Mouse (Mus musculus) embryonic facial prominence, embryonic 10.5 days (tissue): ENCODE data around the gene Dcst1. TPM values are rescaled to one million over a fixed set of nuclear protein-coding genes. Genes with fewer than 3 reads are reported as not detected.
A peak's percentile ranks its signal among the peaks of the same experiment; 100 is the strongest.

Experiments used
- DNase-seq: peaks from one replicate; pipeline ENCODE4 v3.0.0-alpha.2; 2017; ENCODE audit warnings: low spot score
- H3K27ac ChIP-seq: fragments of 300-500 bp; sonication (generic); replicated peaks from 2 replicates; pipeline ENCODE4 v1.5.1; 2016; ENCODE audit warnings: mild to moderate bottlenecking
- H3K27me3 ChIP-seq: fragments of 300-500 bp; sonication (generic); replicated peaks from 2 replicates; pipeline ENCODE4 v1.6.1; 2016; ENCODE audit warnings: low read depth, mild to moderate bottlenecking; ENCODE audit not compliant: poor library complexity, severe bottlenecking
- H3K36me3 ChIP-seq: fragments of 300-500 bp; sonication (generic); replicated peaks from 2 replicates; pipeline ENCODE4 v1.6.1; 2016; ENCODE audit warnings: mild to moderate bottlenecking, moderate library complexity
- H3K4me1 ChIP-seq: fragments of 300-500 bp; sonication (generic); 2 replicates; pipeline ENCODE4 v1.6.1; 2016
- H3K4me3 ChIP-seq: fragments of 300-500 bp; sonication (generic); 2 replicates; pipeline ENCODE4 v1.5.1; 2016; ENCODE audit warnings: mild to moderate bottlenecking, moderate library complexity
- H3K9me3 ChIP-seq: fragments of 300-500 bp; sonication (generic); 2 replicates; pipeline ENCODE4 v1.6.1; 2016; ENCODE audit warnings: mild to moderate bottlenecking
- WGBS: fragments of 180-500 bp; shearing (Covaris S2); methylation state at CpG from one replicate; pipeline ENCODE4 v1.1.7; 2016; 5-methylcytosine and 5-hydroxymethylcytosine counted together
- polyA plus RNA-seq: library from polyadenylated mRNA; unstranded; fragments of >200 nt; fragmentation: Nextera tagmentation; extraction: Ambion mirVana; gene quantifications from 2 replicates; pipeline ENCODE4 v1.2.1, GENCODE M21; 2016

Gene Dcst1
- polyA plus RNA-seq, result 0.20 and 0.47 TPM in 2 replicates

GRCm38 (mm10) chr3:89365153-89365485 is at the start of gene Dcst1:
Gene Dcst1, minus strand, starts transcription at chr3:89365253.
- 0 out of 2 replicates have a peak within 1 kb of the TSS, but pooled peaks have one; percentile 2 for H3K4me3 ChIP-seq
- H3K27me3 ChIP-seq, result 0 out of 2 replicates have a peak, but pooled peaks cover 17% of the 10 kb centered on the region
- H3K4me1 ChIP-seq, result peaks cover 16% of the 10 kb centered on the region
- H3K36me3 ChIP-seq, result no peaks in the 10 kb centered on the region
- no peaks in the 10 kb centered on the region for H3K9me3 ChIP-seq
- 88% methylated on average over 11 of the region's 11 CpGs for WGBS
- H3K27ac ChIP-seq, result no peak within 1 kb of the TSS
- DNase-seq, result no peak

DNA sequence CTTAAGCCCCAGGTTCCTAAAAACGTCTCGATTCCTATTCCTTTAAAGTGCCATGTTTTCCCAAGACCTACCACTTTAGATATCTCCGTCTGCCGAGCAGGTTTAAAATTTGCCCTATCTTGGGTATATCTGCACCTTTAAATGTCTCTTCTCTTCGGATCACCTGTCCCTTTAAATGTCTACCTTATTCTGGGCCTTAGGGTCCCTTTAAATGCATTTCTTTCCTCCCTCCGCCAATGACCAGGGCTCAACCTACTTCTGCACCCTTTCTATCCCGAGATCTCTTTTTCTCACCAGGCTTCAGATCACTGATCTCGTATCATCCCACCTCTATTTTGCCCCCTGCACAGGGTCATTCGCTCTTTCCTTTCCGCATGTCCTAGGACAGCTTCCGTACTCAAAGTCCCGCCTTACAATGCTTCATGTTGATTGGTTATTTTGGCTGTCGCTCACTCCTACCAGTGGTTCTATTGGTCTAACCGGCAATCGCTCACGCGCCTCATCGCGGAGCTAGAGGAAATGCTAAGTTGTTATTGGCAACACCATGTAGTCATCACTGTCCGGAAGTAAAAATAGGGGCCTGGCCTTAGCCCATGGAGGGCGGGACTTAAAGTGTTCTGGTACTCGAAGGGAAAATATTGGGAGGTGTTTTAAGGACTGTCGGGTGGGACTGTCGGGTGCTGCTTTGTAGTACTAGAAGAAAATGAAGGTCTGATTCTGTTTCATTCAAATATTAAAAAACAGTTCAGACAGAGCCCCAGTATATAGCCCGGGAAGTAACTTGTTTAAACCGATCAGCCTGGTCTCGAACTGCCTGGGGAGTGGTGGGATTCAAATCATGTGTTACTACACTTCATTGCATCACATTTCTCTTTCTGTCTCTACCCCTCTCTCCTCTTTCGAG is 46.7 kb upstream of the Dcst1 start, which contains the start of gene Flad1:
Gene Flad1 (minus strand): TSS at position 381 of the 904 bp plus-strand sequence.
- Histone ChIP-seq H3K36me3 (peaks cover 61% of the 10 kb centered on the region), H3K4me1 (peaks cover 17% of the 10 kb centered on the region), H3K27ac (peak within 1 kb of the TSS; percentile 62), H3K9me3 (no peaks in the 10 kb centered on the region), H3K27me3 (no peaks in the 10 kb centered on the region), H3K4me3 (peak within 1 kb of the TSS; percentile 62)
- DNase-seq, result peak; percentile 95
- WGBS, result 6% methylated on average over 28 of the region's 28 CpGs

DNA sequence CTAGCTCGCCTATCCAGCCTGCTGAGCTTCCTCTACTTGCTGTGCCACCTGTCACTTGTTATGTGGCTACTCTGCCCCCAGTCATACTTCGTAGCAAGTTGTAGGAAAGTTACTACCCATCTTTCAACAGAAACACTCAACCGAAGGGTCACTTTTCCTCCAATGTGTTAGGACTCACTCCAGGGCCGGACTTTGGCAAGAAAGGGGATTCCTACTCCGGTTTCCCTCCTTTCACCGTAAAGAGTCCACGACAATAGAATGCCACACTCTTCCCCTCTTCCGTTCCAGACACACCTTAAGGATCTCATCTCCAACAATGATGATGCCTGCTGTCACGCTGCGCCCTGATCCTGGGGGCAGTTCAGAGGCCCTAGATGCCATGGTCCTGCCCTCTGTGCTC is 45.8 kb upstream of the Dcst1 start:
- no peaks in the 10 kb centered on the region for H3K9me3 ChIP-seq
- peaks cover 9% of the 10 kb centered on the region for H3K4me1 ChIP-seq
- no peaks in the 10 kb centered on the region for H3K27me3 ChIP-seq
- 80% methylated on average over 10 of the region's 10 CpGs for WGBS
- no peak for DNase-seq
- peak overlapping the region; percentile 62 for H3K27ac ChIP-seq
- peaks cover 53% of the 10 kb centered on the region for H3K36me3 ChIP-seq
- H3K4me3 ChIP-seq, result peak overlapping the region; percentile 62

GRCm38 (mm10) chr3:89409701-89410100 is 44.6 kb upstream of the Dcst1 start:
- Histone ChIP-seq H3K4me3 (0 out of 2 replicates have a peak overlapping the region, but pooled peaks have one; percentile 3), H3K36me3 (peaks cover 49% of the 10 kb centered on the region), H3K27me3 (no peaks in the 10 kb centered on the region), H3K4me1 (peaks cover 9% of the 10 kb centered on the region), H3K9me3 (no peaks in the 10 kb centered on the region), H3K27ac (no peak overlapping the region)
- 95% methylated on average over 3 of the region's 3 CpGs for WGBS
- no peak for DNase-seq

DNA sequence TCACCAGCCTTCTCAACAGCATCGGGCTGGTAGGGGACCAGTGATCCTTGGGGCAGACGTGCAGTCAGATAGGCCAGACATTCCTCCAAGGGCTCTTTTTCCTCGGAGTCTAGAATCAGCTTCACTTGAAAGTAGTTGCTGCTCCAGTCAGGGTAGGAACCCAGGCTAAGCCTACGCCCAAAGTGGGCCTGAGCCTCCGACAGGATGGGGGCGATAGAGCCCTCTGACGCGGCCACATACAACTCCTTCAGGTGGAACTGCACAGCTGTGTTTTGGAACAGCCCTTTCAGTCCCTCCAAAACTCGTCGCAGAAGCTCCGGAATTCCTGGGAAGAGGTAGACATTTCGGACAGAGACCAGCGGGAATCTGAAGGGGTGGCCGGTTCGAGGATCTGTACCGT is 43.4 kb upstream of the Dcst1 start:
- peaks cover 9% of the 10 kb centered on the region for H3K4me1 ChIP-seq
- peaks cover 47% of the 10 kb centered on the region for H3K36me3 ChIP-seq
- whole genome bisulfite sequencing, result 63% methylated on average over 16 of the region's 16 CpGs
- H3K27ac ChIP-seq, result no peak overlapping the region
- no peaks in the 10 kb centered on the region for H3K27me3 ChIP-seq
- H3K9me3 ChIP-seq, result no peaks in the 10 kb centered on the region
- H3K4me3 ChIP-seq, result no peak overlapping the region
- DNase-seq, result no peak

- Histone ChIP-seq H3K27me3 (no peaks in the 10 kb centered on the region), H3K27ac (no peak overlapping the region), H3K36me3 (peaks cover 56% of the 10 kb centered on the region), H3K4me3 (no peak overlapping the region), H3K9me3 (no peaks in the 10 kb centered on the region), H3K4me1 (peaks cover 9% of the 10 kb centered on the region)
- DNase-seq, result no peak
- 93% methylated on average over 6 of the region's 6 CpGs for WGBS
Observed at GRCm38 (mm10) chr3:89406887-89407286, 41.8 kb upstream of the Dcst1 start.

DNA sequence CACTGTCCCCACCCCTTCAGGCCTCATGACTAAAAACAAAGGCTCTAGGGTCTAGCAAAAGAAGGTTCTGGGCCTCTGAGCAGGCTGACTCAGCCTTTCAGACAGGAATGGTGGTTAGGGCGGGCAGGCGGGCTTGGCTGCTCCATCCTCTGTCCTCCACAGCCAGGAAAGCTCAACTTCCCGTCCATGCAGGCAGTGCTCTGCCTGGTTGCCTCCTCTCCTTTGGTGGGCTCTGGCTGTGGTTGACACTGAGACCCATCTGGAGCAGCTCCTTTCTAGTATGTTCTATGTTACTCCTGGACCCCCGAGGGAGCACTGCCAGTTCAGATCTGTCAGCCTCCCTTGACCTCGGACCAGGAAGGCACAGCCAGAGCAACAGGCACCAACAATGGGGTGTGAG is 37.6 kb upstream of the Dcst1 start, which contains the start of gene Lenep:
Gene Lenep (minus strand): TSS at position 101 of the 400 bp plus-strand sequence.
- Histone ChIP-seq H3K36me3 (peaks cover 52% of the 10 kb centered on the region), H3K27me3 (no peaks in the 10 kb centered on the region), H3K27ac (no peak within 1 kb of the TSS), H3K9me3 (no peaks in the 10 kb centered on the region), H3K4me3 (no peak within 1 kb of the TSS), H3K4me1 (no peaks in the 10 kb centered on the region)
- DNase-seq, result no peak
- 75% methylated on average over 5 of the region's 5 CpGs for WGBS

- H3K27ac ChIP-seq, result no peak overlapping the region
- no peak overlapping the region for H3K4me3 ChIP-seq
- peaks cover 41% of the 10 kb centered on the region for H3K36me3 ChIP-seq
- WGBS, result 91% methylated on average over 7 of the region's 7 CpGs
- no peaks in the 10 kb centered on the region for H3K9me3 ChIP-seq
- no peak for DNase-seq
- H3K27me3 ChIP-seq, result no peaks in the 10 kb centered on the region; the same call in 1 of the 2 replicates
- peaks cover 6% of the 10 kb centered on the region for H3K4me1 ChIP-seq
Observed at GRCm38 (mm10) chr3:89401329-89401728, 36.3 kb upstream of the Dcst1 start.

DNA sequence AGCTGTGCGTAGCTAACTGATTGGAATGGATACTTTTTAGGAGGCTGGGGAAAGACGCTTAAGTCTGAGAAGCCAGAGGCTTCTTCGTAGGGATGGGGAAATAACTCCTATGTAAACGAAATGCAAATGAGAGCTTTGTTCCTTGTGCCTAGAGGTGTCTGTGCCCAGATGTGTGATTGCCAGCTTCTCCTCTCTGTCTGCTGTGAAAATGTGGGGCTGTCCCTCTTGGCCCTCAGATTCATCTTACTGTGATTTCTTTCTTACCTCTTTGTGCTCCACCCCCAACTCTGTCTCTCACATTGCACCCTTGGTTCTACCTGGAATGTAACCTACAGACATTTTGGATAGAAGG is 31.6 kb upstream of the Dcst1 start:
- H3K4me1 ChIP-seq, result peaks cover 53% of the 10 kb centered on the region
- peak overlapping the region; percentile 83 for H3K27ac ChIP-seq
- peaks cover 29% of the 10 kb centered on the region for H3K27me3 ChIP-seq
- peak overlapping the region; percentile 74 for H3K4me3 ChIP-seq
- DNase-seq, result no peak
- peaks cover 6% of the 10 kb centered on the region for H3K36me3 ChIP-seq
- 2% methylated on average over 4 of the region's 4 CpGs for WGBS
- no peaks in the 10 kb centered on the region for H3K9me3 ChIP-seq

DNA sequence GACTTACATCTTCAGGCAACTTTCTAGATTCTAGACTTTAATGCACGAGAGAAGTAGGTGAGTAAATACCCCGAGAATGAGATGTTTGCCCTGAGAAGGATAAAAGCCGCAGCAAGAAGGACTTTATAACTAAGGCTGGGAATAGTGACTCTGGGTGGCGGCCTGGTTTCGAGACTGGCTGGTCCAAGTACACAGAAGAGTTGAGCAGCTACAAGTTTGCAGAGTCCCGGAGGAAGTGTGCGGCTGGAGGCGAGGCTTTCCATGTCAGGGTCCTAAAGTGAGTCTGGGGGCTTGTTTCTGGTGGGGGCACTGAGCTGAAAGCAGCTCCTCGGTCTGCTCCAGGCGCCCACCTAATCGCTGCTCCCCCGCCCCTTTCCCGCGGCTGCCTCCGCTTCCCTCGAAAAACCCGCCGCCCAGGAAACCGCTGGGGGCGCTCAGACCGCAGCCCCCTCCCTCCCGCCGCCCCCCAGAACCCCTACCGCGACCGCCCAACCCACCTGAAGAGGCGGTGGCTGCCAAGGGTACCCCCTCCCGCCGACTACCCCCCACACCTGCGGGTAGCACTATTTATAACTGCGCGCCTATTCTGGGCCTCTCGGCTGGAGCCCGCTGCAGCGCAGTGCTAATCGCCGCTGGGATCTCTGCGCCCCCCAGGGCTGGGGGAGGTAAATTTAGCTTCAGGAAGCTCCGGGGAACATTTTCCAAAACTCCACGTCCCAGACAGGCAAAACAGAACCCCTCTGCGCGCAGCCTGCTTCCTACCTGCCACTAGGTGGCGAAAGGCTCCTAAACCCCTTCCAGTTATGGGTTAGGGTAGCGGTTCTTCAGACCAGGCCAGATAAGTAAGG is 31.0 kb upstream of the Dcst1 start:
- H3K9me3 ChIP-seq, result no peaks in the 10 kb centered on the region
- under 1% methylated on average over 44 of the region's 44 CpGs for WGBS
- peak overlapping the region; percentile 74 for H3K4me3 ChIP-seq
- peak; percentile 83 for DNase-seq
- H3K27me3 ChIP-seq, result peaks cover 35% of the 10 kb centered on the region
- H3K27ac ChIP-seq, result peak overlapping the region; percentile 83
- H3K36me3 ChIP-seq, result peaks cover 4% of the 10 kb centered on the region
- peaks cover 59% of the 10 kb centered on the region for H3K4me1 ChIP-seq

DNA sequence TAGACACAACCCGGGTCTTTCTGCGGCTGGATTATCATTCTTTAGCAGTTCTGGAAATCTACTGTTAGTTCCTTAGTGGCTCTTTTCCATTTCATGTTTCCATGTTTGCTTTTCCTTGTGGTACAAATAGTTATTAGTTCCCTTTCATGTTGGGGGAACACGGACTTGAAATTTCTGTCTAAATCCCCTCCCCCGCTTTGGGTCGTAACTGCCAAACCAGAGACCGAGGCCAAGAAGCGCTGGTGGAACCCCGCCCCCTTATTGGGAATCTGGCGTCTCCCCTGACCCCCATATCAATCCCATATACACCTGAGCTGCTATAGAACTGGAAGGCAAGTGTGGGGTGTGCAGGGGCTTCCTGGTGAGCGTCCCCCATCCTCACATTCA is 30.4 kb upstream of the Dcst1 start:
- H3K27ac ChIP-seq, result peak overlapping the region; percentile 86
- peaks cover 66% of the 10 kb centered on the region for H3K4me1 ChIP-seq
- peak overlapping the region; percentile 74 for H3K4me3 ChIP-seq
- H3K27me3 ChIP-seq, result peaks cover 41% of the 10 kb centered on the region
- H3K9me3 ChIP-seq, result no peaks in the 10 kb centered on the region
- DNase-seq, result no peak
- WGBS, result under 1% methylated on average over 10 of the region's 10 CpGs
- H3K36me3 ChIP-seq, result peaks cover 3% of the 10 kb centered on the region; the same call in 1 of the 2 replicates

DNA sequence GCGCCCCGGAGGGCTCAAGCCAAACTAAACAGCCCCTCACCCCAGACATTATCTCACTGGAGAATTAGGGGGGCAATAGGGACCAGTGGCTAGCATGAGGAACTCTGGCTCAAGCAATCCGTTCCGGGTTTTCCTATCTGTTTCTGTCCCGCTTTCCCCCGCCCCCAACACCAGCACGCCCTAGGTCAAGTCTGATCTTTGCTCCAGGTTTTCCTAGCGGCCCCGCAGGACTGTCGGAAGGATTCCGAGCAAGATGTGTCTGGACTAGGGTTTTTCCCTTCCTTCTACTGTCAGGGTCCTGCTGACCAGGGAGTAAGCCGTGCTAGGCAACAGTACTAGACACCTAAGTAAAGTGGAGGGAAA is 29.8 kb upstream of the Dcst1 start:
- Histone ChIP-seq H3K27me3 (peaks cover 47% of the 10 kb centered on the region), H3K4me3 (peak overlapping the region; percentile 74), H3K36me3 (no peaks in the 10 kb centered on the region), H3K27ac (peak overlapping the region; percentile 86), H3K4me1 (peaks cover 71% of the 10 kb centered on the region), H3K9me3 (no peaks in the 10 kb centered on the region)
- peak; percentile 91 for DNase-seq
- WGBS, result under 1% methylated on average over 12 of the region's 12 CpGs
